Mouse (Mus musculus): ENCODE results near the gene Tcap.

Tcap gene

DNA sequence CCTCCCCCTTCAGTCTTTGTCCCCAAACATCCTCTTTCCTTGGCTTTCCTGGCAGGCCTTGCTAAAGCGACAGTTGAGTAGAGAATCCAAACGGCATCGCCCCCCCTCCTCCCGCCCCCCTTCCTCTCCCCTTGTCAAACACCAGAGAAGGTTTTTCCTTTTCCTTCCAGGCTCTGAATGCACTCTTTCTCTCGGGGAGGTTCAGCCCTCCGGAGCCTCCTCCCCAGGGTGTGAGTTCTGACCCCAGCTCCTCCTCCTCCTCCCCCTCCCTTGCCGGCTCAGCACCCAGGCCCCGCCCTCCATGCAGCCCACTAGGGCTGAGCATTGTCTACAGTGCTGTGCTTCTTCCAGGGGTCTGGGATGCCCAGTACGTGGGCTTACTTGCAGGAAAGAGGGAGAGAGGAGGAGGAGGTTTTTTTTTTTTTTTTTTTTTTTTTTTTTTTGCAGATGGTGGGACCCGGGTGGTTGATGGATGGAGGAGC lies 25.8 kb downstream of the Tcap start:
- DNase-seq (ENCODE audit: extremely low read depth, low read depth), result no peak

DNA sequence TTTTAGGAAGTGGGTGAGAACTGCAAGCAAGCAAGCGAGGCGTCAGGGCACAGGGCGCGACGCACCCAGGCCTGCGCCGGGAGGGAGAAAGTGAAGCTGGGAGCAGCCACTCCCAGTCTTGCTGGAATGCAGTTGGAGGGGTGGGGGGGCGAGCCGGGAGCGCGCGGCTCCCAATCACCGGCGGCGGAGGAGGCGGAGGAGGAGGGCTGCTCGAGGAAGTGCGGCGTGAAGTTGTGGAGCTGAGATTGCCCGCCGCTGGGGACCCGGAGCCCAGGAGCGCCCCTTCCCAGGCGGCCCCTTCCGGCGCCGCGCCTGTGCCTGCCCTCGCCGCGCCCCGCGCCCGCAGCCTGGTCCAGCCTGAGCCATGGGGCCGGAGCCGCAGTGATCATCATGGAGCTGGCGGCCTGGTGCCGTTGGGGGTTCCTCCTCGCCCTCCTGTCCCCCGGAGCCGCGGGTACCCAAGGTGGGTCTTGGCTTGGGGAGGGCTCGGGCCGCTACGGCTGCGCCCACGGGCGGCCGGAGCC lies 28.7 kb downstream of the Tcap start, which contains the start of gene Erbb2:
Gene Erbb2, plus strand, starts transcription at position 198 of the 524 bp plus-strand sequence.
- DNase-seq (ENCODE audit: extremely low read depth, low read depth), result no peak

DNA sequence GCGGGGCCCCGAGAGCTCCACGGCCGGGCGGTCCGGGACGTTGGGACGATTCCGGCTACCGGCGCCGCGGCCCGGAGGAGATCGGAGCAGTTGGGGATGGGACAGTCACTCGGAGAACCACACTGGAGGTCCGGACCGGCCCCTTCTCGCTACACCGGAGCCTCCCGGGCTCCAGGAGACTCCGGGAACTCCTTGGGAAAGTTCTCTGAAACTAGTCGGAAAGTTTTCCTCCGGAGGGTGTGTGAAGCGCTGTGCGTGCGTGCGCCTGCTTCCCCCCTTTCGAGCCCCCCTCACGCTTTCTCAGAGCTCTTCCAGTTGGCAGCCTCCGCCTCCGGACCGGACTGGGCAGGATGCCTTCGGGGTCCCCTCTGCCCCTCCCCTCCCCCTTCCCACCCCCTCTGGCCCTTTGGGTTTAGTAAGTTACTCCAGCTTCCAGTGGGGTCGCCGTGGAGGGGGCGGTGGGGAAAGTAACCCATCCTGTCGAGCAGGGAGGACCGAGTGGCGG lies 29.2 kb downstream of the Tcap start:
- no peak for DNase-seq (ENCODE audit: extremely low read depth, low read depth)

- DNase-seq (ENCODE audit: extremely low read depth, low read depth), result no peak
Measured at GRCm38 (mm10) chr11:98413731-98414130, 30.1 kb downstream of the Tcap start.

GRCm38 (mm10) chr11:98414162-98414561 lies 30.6 kb downstream of the Tcap start:
- no peak for DNase-seq (ENCODE audit: extremely low read depth, low read depth)

- no peak for DNase-seq (ENCODE audit: extremely low read depth, low read depth)
Measured at GRCm38 (mm10) chr11:98417074-98417473, 33.5 kb downstream of the Tcap start.

DNA sequence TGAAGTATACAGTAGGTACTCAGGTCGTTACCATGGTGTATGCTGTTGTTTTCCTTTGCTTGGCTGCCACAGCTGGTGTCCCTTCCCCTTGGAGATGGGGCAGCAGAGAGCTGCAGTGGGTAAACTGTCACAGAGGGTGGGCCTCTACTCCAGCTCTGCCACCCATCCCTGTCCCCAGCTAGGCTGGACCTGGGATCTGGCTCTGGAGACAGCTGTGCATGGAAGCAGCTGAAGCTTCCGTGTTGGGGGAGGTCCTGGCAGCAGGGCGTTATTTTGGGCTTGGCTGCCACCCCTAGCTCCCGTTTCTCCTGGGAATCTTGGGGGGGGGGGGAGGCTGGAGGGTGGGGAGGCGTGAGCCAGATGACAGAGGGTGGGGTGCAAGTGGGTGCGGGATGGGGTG lies 34.7 kb downstream of the Tcap start:
- DNase-seq (ENCODE audit: extremely low read depth, low read depth), result no peak

- DNase-seq (ENCODE audit: extremely low read depth, low read depth), result no peak
Measured at GRCm38 (mm10) chr11:98418939-98419547, 35.4 kb downstream of the Tcap start.

DNA sequence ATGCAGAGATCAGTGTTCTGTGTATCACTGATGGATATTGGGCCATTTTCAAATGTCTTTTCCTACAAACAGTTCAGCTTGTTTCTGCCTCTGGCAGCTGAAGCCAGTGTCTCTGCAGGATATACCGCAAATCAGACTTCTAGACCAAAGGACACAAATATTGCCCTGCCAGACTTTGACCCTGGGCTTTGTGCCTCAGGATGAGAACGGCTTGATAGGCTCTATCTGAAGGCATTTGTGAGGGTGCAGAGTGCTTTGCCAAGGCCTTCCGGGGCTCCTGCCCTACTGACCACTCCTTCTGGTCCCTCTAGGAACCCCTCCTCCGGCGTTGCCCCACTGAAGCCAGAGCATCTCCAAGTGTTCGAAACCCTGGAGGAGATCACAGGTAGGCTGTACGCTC lies 43.0 kb downstream of the Tcap start:
- DNase-seq (ENCODE audit: extremely low read depth, low read depth), result no peak

DNA sequence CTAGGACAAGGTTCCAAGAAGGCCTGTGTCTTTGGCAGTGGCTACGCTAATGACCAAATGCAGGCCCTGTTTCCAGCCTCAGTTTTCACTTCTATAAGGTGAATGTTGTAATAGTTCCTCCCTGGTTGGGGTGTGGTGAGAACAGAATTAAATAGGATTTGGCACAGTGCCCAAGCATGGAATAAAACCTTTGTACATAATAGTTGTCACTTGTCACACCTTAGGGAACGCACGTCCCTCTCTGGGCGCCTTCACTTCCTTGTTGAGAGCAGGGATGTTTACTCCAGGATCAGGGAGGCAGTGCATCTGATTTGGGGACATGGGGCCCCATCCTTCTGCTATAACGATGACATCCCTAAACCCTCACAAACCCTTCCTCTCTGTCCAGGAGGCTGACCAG lies 44.8 kb downstream of the Tcap start:
- DNase-seq (ENCODE audit: extremely low read depth, low read depth), result no peak

- no peak for DNase-seq (ENCODE audit: extremely low read depth, low read depth)
Measured at GRCm38 (mm10) chr11:98431743-98432502, 48.3 kb downstream of the Tcap start.
